Mouse (Mus musculus) small intestine, adult 2 months (tissue): ENCODE data around the gene Prnp. TPM values are rescaled to one million over a fixed set of nuclear protein-coding genes. Genes with fewer than 3 reads are reported as not detected.

ENCODE experiments used
- H3K27ac ChIP-seq: fragments of 200-500 bp; 2 replicates; pipeline ENCODE4 v1.5.1; 2012; ENCODE audit warnings: low read depth, low read length, control low read depth, inconsistent platforms; ENCODE audit not compliant: insufficient read depth
- H3K27me3 ChIP-seq: fragments of 200-500 bp; 2 replicates; pipeline ENCODE4 v1.6.1; 2012; ENCODE audit warnings: mild to moderate bottlenecking, moderate library complexity, low read length, inconsistent platforms; ENCODE audit not compliant: control insufficient read depth, insufficient read depth
- H3K36me3 ChIP-seq: fragments of 200-500 bp; 2 replicates; pipeline ENCODE4 v1.6.1; 2012; ENCODE audit warnings: mild to moderate bottlenecking, low read length, control low read depth, inconsistent platforms; ENCODE audit not compliant: control insufficient read depth, insufficient read depth
- H3K4me1 ChIP-seq: fragments of 200-500 bp; 2 replicates; pipeline ENCODE4 v1.6.1; 2012; ENCODE audit warnings: low read length, inconsistent platforms, mixed read lengths; ENCODE audit not compliant: control insufficient read depth, insufficient read depth, insufficient read length
- H3K4me3 ChIP-seq: fragments of 200-500 bp; 2 replicates; pipeline ENCODE4 v1.5.1; 2012; ENCODE audit warnings: low read depth, mild to moderate bottlenecking, control low read depth, inconsistent platforms, low read length, moderate library complexity
- CTCF ChIP-seq: fragments of 200-500 bp; IDR thresholded peaks from 2 replicates; pipeline ENCODE4 v1.5.1; 2012; ENCODE audit warnings: low read depth, mild to moderate bottlenecking, control low read depth, inconsistent platforms, low read length, moderate library complexity, mixed read lengths; ENCODE audit not compliant: insufficient replicate concordance, insufficient read length; ENCODE audit errors: extremely low read depth
- POLR2A ChIP-seq: fragments of 200-500 bp; IDR thresholded peaks from 2 replicates; pipeline ENCODE4 v1.6.1; 2012; ENCODE audit warnings: low read depth, mild to moderate bottlenecking, control low read depth, inconsistent platforms, low read length, moderate library complexity
- WGBS: fragments of 180-500 bp; shearing (Covaris S2); methylation state at CpG from one replicate; pipeline ENCODE4 v1.1.7; 2018; 5-methylcytosine and 5-hydroxymethylcytosine counted together
- polyA plus RNA-seq: library from polyadenylated mRNA; depleted of rRNA; stranded (reverse); fragments of >200 nt; gene quantifications from 2 replicates; pipeline ENCODE4 v1.2.3, GENCODE M21; 2012; rRNA removed

Gene Prnp
- polyA plus RNA-seq: 11.9 and 13.5 TPM in 2 replicates

DNA sequence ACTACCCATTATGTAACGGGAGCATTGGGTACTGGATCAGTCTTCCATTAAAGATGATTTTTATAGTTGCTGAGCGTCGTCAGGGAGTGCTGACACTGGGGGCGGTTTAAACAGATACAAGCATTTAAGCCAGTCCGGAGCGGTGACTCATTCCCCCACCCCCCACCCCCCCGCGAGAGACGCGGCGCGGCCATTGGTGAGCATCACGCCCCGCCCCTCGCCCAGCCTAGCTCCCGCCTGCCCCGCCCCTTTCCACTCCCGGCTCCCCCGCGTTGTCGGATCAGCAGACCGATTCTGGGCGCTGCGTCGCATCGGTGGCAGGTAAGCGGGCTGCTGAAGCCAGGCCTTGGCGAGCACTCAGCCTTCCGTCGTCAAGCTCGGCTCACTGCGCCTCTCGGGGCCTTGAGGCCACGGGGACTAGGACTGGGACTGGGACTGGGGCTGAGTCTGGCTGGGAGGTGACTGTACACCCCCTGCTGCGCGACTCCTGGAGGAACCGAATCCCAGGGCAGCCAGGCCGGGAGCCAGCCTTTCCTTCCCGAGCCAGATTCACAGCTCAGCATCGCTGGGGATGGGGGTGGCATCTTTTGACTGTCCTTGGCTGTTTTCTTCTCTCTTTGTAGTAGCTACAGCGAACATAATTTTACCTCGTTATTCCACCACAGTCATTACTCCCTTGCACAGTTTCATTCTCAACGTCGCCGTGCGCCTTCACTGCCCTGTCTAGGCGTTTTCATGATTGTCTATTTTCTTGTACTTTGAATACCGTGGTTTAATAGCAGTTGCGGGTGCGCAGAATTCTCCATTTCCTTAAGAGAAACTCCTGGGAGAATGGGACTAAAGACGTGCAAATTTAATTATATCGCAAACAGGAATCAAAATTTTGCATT is at the start of gene Prnp, which contains the start of gene Prn:
TSS of gene Prnp (plus strand) at position 246 of the 890 bp plus-strand sequence.
TSS of gene Prn (plus strand) at position 275 of the 890 bp plus-strand sequence.
- H3K27me3 ChIP-seq: no peaks in the 10 kb centered on the region
- peak within 1 kb of the TSS; percentile 94 for H3K4me3 ChIP-seq
- 7% methylated on average over 52 of the region's 52 CpGs for WGBS
- H3K4me1 ChIP-seq: peaks cover 3% of the 10 kb centered on the region; the same call in 1 of the 2 replicates
- no peaks in the 10 kb centered on the region for H3K36me3 ChIP-seq
- TF ChIP-seq POLR2A (peak; percentile 74), CTCF (no peak)
- 0 out of 2 replicates have a peak within 1 kb of the TSS, but pooled peaks have one; percentile 21 for H3K27ac ChIP-seq

DNA sequence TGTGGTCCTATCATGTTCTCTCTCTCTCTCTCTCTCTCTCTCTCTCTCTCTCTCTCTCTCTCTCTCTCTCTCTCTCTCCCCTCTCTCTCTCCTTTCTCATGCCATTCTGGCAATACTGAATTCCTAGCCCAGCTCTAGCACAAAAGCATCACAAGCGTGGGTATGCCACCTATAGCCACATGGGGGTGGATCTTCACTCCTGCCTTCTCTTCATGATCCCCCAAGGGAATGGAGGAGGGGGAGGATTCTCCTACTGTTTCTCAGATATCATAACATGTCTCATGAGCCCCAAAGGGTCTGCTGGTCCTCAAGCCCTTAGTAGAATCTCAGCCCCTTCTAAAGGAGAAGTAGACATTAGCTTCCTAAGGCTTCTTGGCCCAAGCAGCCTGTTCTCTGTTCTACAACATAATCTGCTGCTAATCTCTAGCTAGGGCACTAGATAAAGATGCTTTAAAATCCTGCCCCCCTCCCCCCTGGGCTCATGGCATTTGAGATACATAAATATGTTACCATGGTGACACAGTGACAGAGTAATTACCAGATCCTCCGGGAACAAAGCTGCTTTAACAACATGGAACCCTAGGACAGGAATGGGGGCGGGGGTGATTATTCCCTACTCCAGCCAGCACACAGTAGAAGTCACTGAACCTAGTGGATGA is 47.0 kb upstream of the Prnp start:
- no peak for TF ChIP-seq CTCF
- TF ChIP-seq POLR2A: no peak
- WGBS: 51% methylated on average over 3 of the region's 3 CpGs
- Histone ChIP-seq H3K4me1 (no peaks in the 10 kb centered on the region), H3K36me3 (no peaks in the 10 kb centered on the region), H3K27ac (no peak overlapping the region), H3K27me3 (no peaks in the 10 kb centered on the region), H3K4me3 (no peak overlapping the region)

DNA sequence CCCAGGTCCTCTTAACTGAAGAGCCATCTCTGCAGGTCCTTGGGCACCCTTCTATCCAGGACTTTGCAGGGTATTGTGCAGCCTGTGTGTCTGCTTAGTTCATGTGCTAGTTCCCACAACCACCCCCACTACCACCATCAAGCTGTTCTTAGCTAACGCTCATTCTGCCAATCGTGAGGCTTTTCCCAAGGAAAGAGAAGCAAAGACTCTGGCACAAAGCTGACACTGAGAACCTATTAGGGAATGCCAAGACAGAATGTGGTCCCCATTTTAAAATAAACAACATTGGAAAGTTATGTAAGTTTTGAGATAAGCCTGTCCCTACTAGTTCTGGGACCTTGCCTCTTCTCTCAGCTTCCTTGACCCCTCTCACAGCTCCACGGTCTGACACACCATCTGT is 46.3 kb upstream of the Prnp start:
- TF ChIP-seq POLR2A (no peak), CTCF (no peak)
- Histone ChIP-seq H3K4me3 (no peak overlapping the region), H3K27me3 (no peaks in the 10 kb centered on the region), H3K27ac (no peak overlapping the region), H3K36me3 (no peaks in the 10 kb centered on the region), H3K4me1 (no peaks in the 10 kb centered on the region)
- 71% methylated on average over 3 of the region's 3 CpGs for WGBS

DNA sequence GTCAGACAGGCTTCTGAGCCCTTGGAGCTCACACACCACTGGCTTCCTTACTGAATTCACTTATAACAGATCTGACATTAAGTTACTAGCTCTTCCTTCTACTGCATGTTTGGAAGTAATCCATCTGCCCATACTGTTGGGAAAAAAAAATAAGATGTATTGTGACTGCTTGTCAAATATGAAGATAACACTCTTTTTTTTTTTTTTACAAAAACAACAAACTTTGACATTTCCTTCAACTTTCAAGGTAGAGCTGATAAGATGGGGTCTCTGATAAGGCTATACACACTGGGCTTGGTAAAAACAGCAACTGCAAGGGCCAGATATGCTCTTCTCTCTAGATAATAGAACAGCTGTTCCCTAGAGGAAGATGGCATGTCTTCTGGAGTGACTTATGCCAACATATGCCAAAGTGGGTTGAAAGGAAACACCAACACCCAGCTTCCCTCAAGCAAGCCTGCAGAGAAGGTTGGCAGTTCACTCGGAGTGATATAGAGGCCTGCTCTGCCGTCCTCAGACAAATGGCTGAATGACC is 45.4 kb upstream of the Prnp start:
- Histone ChIP-seq H3K27ac (no peak overlapping the region), H3K36me3 (no peaks in the 10 kb centered on the region), H3K27me3 (no peaks in the 10 kb centered on the region), H3K4me1 (no peaks in the 10 kb centered on the region), H3K4me3 (no peak overlapping the region)
- TF ChIP-seq CTCF (no peak), POLR2A (no peak)
- 86% methylated on average over 2 of the region's 2 CpGs for WGBS

- Histone ChIP-seq H3K4me1 (no peaks in the 10 kb centered on the region), H3K4me3 (no peak overlapping the region), H3K27me3 (no peaks in the 10 kb centered on the region), H3K27ac (no peak overlapping the region), H3K36me3 (no peaks in the 10 kb centered on the region)
- TF ChIP-seq POLR2A: no peak
- TF ChIP-seq CTCF: no peak
These were observed 43.1 kb upstream of the Prnp start for GRCm38 (mm10) chr2:131866676-131867075.

- no peak overlapping the region for H3K27ac ChIP-seq
- H3K36me3 ChIP-seq: no peaks in the 10 kb centered on the region
- H3K4me3 ChIP-seq: no peak overlapping the region
- no peaks in the 10 kb centered on the region for H3K27me3 ChIP-seq
- 41% methylated on average over 5 of the region's 5 CpGs for WGBS
- no peaks in the 10 kb centered on the region for H3K4me1 ChIP-seq
- TF ChIP-seq CTCF: no peak
- TF ChIP-seq POLR2A: no peak
These were observed 40.7 kb upstream of the Prnp start for GRCm38 (mm10) chr2:131868983-131869382.

- no peaks in the 10 kb centered on the region for H3K4me1 ChIP-seq
- no peaks in the 10 kb centered on the region for H3K27me3 ChIP-seq
These were observed 36.4 kb upstream of the Prnp start for GRCm38 (mm10) chr2:131873376-131873775.

More at GRCm38 (mm10) chr2:131873376-131873775, 36.4 kb upstream of the Prnp start:
- no peak overlapping the region for H3K4me3 ChIP-seq
- H3K27ac ChIP-seq: no peak overlapping the region
- H3K36me3 ChIP-seq: no peaks in the 10 kb centered on the region
- TF ChIP-seq POLR2A: no peak
- TF ChIP-seq CTCF: no peak
- 74% methylated on average over 1 of the region's 1 CpGs for WGBS
